Mouse (Mus musculus) heart, embryonic 14.5 days (tissue): Measurements from ENCODE around the gene Gm43518. TPM values are rescaled to one million over a fixed set of nuclear protein-coding genes. Genes with fewer than 3 reads are reported as not detected.

Experiments used
- ATAC-seq: fragments of 200-750 bp; cut with Nextera tagmentation; 2 replicates; pipeline ENCODE4 v1.8.0; 2017; ENCODE audit warnings: low read depth, moderate TSS enrichment; ENCODE audit not compliant: insufficient number of reproducible peaks, insufficient read depth, low FRiP score
- H3K27ac ChIP-seq, 2 experiments: fragments of 200-500 bp in 1 of 2; fragments of 300-500 bp in 1 of 2; sonication (generic) in 1 of 2; replicated peaks in 1 of 2; 2 replicates each; pipeline ENCODE4 v1.5.1; 2012 to 2014; ENCODE audit warnings: low read depth in 2 of 2, low read length in 2 of 2, control low read depth in 1 of 2, mild to moderate bottlenecking in 1 of 2, mixed read lengths in 1 of 2; ENCODE audit not compliant: control insufficient read depth in 1 of 2, insufficient read depth in 1 of 2
- H3K27me3 ChIP-seq: fragments of 300-500 bp; sonication (generic); 2 replicates; pipeline ENCODE4 v1.6.1; 2014; ENCODE audit warnings: mild to moderate bottlenecking, low read length, control low read depth; ENCODE audit not compliant: control insufficient read depth, insufficient read depth
- H3K36me3 ChIP-seq: fragments of 300-500 bp; sonication (generic); 2 replicates; pipeline ENCODE4 v1.6.1; 2014; ENCODE audit warnings: mild to moderate bottlenecking, control low read depth, low read length, mixed read lengths; ENCODE audit not compliant: control insufficient read depth, insufficient read depth
- H3K4me1 ChIP-seq, 2 experiments: fragments of 200-500 bp in 1 of 2; fragments of 300-500 bp in 1 of 2; sonication (generic) in 1 of 2; 2 replicates each; pipeline ENCODE4 v1.6.1; 2012 to 2014; ENCODE audit warnings: low read length in 2 of 2, control low read depth in 1 of 2, mixed read lengths in 1 of 2; ENCODE audit not compliant: control insufficient read depth in 2 of 2, insufficient read depth in 2 of 2
- H3K4me2 ChIP-seq: fragments of 300-500 bp; sonication (generic); 2 replicates; pipeline ENCODE4 v1.6.1; 2014; ENCODE audit warnings: mild to moderate bottlenecking, low read length
- H3K4me3 ChIP-seq, 2 experiments: fragments of 200-500 bp in 1 of 2; fragments of 300-500 bp in 1 of 2; sonication (generic) in 1 of 2; 2 replicates each; pipeline ENCODE4 v1.5.1; 2012 to 2014; ENCODE audit warnings: low read length in 2 of 2, mild to moderate bottlenecking in 2 of 2, control low read depth in 1 of 2, low read depth in 1 of 2, moderate library complexity in 1 of 2; ENCODE audit not compliant: control insufficient read depth in 1 of 2, insufficient read depth in 1 of 2
- H3K9ac ChIP-seq: fragments of 300-500 bp; sonication (generic); 2 replicates; pipeline ENCODE4 v1.6.1; 2014; ENCODE audit warnings: mild to moderate bottlenecking, low read length
- H3K9me3 ChIP-seq: fragments of 300-500 bp; sonication (generic); 2 replicates; pipeline ENCODE4 v1.6.1; 2016; ENCODE audit warnings: low read length, control low read depth; ENCODE audit not compliant: control insufficient read depth
- WGBS: fragments of 180-500 bp; shearing (Covaris S2); extraction: QIAGEN DNeasy Blood & Tissue Kit; methylation state at CpG from one replicate; pipeline ENCODE4 v1.1.7; 2014; 5-methylcytosine and 5-hydroxymethylcytosine counted together
- polyA plus RNA-seq: library from polyadenylated mRNA; unstranded; fragments of >200 nt; fragmentation: Nextera tagmentation; extraction: Ambion mirVana; gene quantifications from 2 replicates; pipeline ENCODE4 v1.2.1, GENCODE M21; 2014

The Gm43518 gene
- polyA plus RNA-seq, result 1.4 and 2.8 TPM in 2 replicates

GRCm38 (mm10) chr5:123927118-123927517 is at the start of gene Gm43518:
Gene Gm43518 (plus strand): TSS chr5:123927418.
- Histone ChIP-seq H3K4me1 (peaks cover 3% of the 10 kb centered on the region in 2 experiments; a peak in 3 of 4 replicates), H3K4me2 (no peak within 1 kb of the TSS), H3K9me3 (no peaks in the 10 kb centered on the region), H3K36me3 (peaks cover 70% of the 10 kb centered on the region), H3K9ac (no peak within 1 kb of the TSS), H3K27ac (no peak within 1 kb of the TSS), H3K4me3 (no peak within 1 kb of the TSS), H3K27me3 (no peaks in the 10 kb centered on the region)
- ATAC-seq, result no peak
- 90% methylated on average over 9 of the region's 9 CpGs for WGBS

GRCm38 (mm10) chr5:123878056-123878455 is 49.2 kb upstream of the Gm43518 start:
- no peak overlapping the region for H3K9ac ChIP-seq
- H3K27ac ChIP-seq, result no peak overlapping the region
- H3K9me3 ChIP-seq, result no peaks in the 10 kb centered on the region
- no peak overlapping the region for H3K4me3 ChIP-seq
- peaks cover 0 to 7% of the 10 kb centered on the region in 2 experiments; a peak in 1 of 4 replicates for H3K4me1 ChIP-seq
- no peaks in the 10 kb centered on the region for H3K36me3 ChIP-seq
- H3K27me3 ChIP-seq, result 0 out of 2 replicates have a peak, but pooled peaks cover 3% of the 10 kb centered on the region
- 66% methylated on average over 14 of the region's 14 CpGs for WGBS
- no peak for ATAC-seq
- no peak overlapping the region for H3K4me2 ChIP-seq

DNA sequence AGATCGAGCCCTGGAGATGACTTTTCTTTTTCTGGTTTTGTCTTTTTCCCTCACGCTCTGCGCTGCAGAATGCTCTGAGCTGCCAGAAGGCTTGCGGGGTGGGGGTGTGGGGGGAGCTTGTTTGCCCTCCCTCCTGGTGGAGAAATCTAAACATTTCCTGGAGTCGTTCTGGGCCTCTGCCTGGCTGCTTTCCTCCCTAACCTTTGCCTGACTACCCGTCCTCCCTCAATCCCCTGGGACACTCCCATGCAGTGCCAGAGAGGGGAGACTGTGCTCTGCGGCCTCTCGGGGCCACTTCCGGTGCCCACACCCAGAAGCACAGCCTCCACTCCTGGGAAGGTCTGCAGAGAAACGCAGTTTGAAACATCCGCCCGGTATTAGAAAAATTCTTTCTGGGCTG is 47.3 kb upstream of the Gm43518 start, which contains the start of gene Hcar1:
Hcar1 (minus strand) TSS at position 93 of the 400 bp plus-strand sequence.
- Histone ChIP-seq H3K27ac (no peak within 1 kb of the TSS), H3K4me2 (0 out of 2 replicates have a peak within 1 kb of the TSS, but pooled peaks have one; percentile 16), H3K4me1 (peaks cover 0 to 7% of the 10 kb centered on the region in 2 experiments; a peak in 1 of 4 replicates), H3K9me3 (no peaks in the 10 kb centered on the region), H3K27me3 (0 out of 2 replicates have a peak, but pooled peaks cover 3% of the 10 kb centered on the region), H3K9ac (no peak within 1 kb of the TSS), H3K36me3 (no peaks in the 10 kb centered on the region), H3K4me3 (no peak within 1 kb of the TSS)
- no peak for ATAC-seq
- WGBS, result 51% methylated on average over 12 of the region's 12 CpGs

GRCm38 (mm10) chr5:123880778-123881177 is 46.4 kb upstream of the Gm43518 start:
- 85% methylated on average over 14 of the region's 14 CpGs for WGBS
- Histone ChIP-seq H3K4me3 (no peak overlapping the region), H3K9ac (no peak overlapping the region), H3K9me3 (no peaks in the 10 kb centered on the region), H3K4me2 (no peak overlapping the region), H3K36me3 (no peaks in the 10 kb centered on the region), H3K4me1 (peaks cover 0 to 7% of the 10 kb centered on the region in 2 experiments; a peak in 1 of 4 replicates), H3K27ac (no peak overlapping the region), H3K27me3 (0 out of 2 replicates have a peak, but pooled peaks cover 3% of the 10 kb centered on the region)
- ATAC-seq, result no peak

DNA sequence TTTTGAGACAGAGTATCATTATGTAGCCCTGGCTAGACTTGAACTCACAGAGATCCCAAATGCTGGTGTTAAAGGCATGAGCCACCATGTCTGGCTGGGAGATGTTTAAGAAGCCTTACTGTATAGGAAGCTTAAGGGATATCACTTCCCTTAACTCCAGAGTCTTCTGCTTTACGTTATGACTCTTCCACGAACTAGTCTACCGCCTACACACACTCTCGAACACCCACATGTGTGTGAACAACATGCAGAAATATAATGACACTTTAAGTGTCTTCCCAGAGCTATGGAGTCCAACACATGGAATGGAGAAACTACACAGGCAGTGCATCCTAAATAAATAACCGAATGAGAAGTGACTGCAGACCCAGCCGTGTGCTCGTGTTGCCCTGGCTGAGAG is 43.3 kb upstream of the Gm43518 start:
- Histone ChIP-seq H3K36me3 (no peaks in the 10 kb centered on the region), H3K4me3 (no peak overlapping the region), H3K27ac (no peak overlapping the region), H3K4me2 (no peak overlapping the region), H3K9ac (no peak overlapping the region), H3K9me3 (no peaks in the 10 kb centered on the region), H3K27me3 (0 out of 2 replicates have a peak, but pooled peaks cover 3% of the 10 kb centered on the region), H3K4me1 (peaks cover 0 to 7% of the 10 kb centered on the region in 2 experiments; a peak in 1 of 4 replicates)
- WGBS, result 71% methylated on average over 7 of the region's 7 CpGs
- ATAC-seq, result no peak

DNA sequence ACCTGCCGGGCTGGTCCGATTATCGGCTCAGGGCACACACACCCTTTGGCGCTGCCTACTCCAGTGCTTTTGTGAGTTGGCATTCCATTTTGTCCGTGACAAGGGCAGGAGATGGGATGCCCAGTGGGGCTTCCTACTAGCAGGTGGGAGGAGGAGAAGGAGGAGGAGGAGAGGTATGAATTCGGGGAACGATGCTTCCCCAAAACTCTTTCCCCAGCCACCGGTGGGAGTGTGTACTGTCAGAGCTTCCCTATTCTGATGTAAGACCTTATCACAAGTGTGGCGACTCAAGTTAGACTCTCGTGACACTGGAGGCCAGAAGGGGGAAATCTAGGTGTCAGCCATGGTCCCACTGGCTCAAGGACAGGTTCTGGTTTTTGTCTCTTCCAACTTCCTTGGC is 42.9 kb upstream of the Gm43518 start:
- Histone ChIP-seq H3K27me3 (no peaks in the 10 kb centered on the region), H3K36me3 (no peaks in the 10 kb centered on the region), H3K9me3 (no peaks in the 10 kb centered on the region), H3K4me2 (no peak overlapping the region), H3K4me3 (no peak overlapping the region), H3K9ac (no peak overlapping the region), H3K27ac (no peak overlapping the region), H3K4me1 (peaks cover 0 to 7% of the 10 kb centered on the region in 2 experiments; a peak in 1 of 4 replicates)
- ATAC-seq, result no peak
- 61% methylated on average over 10 of the region's 10 CpGs for WGBS

DNA sequence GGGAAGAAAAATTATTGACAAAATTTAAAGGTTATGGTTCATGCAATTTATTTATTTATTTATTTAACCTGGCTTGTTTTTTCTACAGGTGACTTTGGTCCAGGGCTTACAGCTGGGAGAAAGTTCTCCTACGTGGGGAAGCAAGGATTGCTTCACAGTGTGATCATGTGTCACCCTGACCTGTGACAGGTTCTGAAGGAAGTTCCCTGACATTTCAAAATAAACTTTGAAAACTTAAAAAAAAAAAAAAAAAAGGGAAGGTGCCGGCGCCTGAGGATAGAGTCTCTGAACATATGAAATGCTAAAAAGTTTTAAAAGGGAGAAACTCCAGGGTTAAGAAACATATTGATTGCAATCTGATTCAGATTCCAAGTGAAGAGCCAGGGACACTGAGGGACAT is 40.9 kb upstream of the Gm43518 start:
- Histone ChIP-seq H3K9ac (no peak overlapping the region), H3K4me3 (no peak overlapping the region), H3K4me1 (no peaks in the 10 kb centered on the region), H3K36me3 (no peaks in the 10 kb centered on the region), H3K27ac (no peak overlapping the region), H3K27me3 (no peaks in the 10 kb centered on the region), H3K9me3 (no peaks in the 10 kb centered on the region), H3K4me2 (no peak overlapping the region)
- ATAC-seq, result no peak
- WGBS, result 68% methylated on average over 3 of the region's 3 CpGs

DNA sequence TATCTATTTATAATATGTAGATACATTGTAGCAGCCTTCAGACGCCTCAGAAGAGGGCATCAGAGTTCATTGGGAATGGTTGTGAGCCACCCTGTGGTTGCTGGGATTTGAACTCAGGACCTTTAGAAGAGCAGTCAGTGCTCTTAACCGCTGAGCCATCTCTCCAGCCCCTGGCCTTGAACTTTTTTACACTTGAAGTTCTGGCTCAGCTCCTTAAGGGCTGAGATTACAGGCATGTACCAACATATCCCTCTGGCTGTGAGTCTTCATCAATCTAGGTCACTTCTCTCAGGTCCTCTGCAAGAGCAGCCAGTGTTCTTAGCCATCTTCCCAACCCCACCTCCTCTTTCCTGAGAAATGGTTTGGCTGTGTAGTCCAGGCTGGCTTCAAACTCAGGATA is 36.9 kb upstream of the Gm43518 start:
- Histone ChIP-seq H3K9ac (no peak overlapping the region), H3K27me3 (no peaks in the 10 kb centered on the region), H3K4me3 (no peak overlapping the region), H3K27ac (no peak overlapping the region), H3K4me2 (no peak overlapping the region), H3K36me3 (no peaks in the 10 kb centered on the region), H3K4me1 (peaks cover 0 to 3% of the 10 kb centered on the region in 2 experiments; a peak in 1 of 4 replicates), H3K9me3 (no peaks in the 10 kb centered on the region)
- WGBS, result 73% methylated on average over 2 of the region's 2 CpGs
- ATAC-seq, result no peak
